Mouse (Mus musculus) bone marrow macrophage, adult 2 months (primary cell): Measurements from ENCODE around the gene Actl7b. TPM values are rescaled to one million over a fixed set of nuclear protein-coding genes. Genes with fewer than 3 reads are reported as not detected.

Source experiments
- H3K27ac ChIP-seq: 2 replicates; pipeline ENCODE4 v1.5.1; 2012; ENCODE audit warnings: low read depth, low read length; ENCODE audit not compliant: insufficient read depth
- H3K4me1 ChIP-seq: 2 replicates; pipeline ENCODE4 v1.6.1; 2012; ENCODE audit warnings: low read length; ENCODE audit not compliant: control insufficient read depth, insufficient read depth
- H3K4me3 ChIP-seq: 2 replicates; pipeline ENCODE4 v1.5.1; 2012; ENCODE audit warnings: mild to moderate bottlenecking, low read length, moderate library complexity; ENCODE audit not compliant: insufficient read depth
- CTCF ChIP-seq: IDR thresholded peaks from 2 replicates; pipeline ENCODE4 v1.5.1; 2012; ENCODE audit warnings: low read depth, mild to moderate bottlenecking, low read length, moderate library complexity
- POLR2A ChIP-seq: IDR thresholded peaks from 2 replicates; pipeline ENCODE4 v1.6.1; 2012; ENCODE audit warnings: mild to moderate bottlenecking, low read depth, low read length, borderline replicate concordance
- polyA plus RNA-seq: library from polyadenylated mRNA; stranded (reverse); fragments of >200 nt; gene quantifications from 2 replicates; pipeline ENCODE4 v1.2.4, GENCODE M21; 2012; ENCODE audit not compliant: missing spikeins, insufficient read depth, insufficient read length

Actl7b gene
- 0.56 TPM in 1 of 2 replicates, not detected in the other for polyA plus RNA-seq

DNA sequence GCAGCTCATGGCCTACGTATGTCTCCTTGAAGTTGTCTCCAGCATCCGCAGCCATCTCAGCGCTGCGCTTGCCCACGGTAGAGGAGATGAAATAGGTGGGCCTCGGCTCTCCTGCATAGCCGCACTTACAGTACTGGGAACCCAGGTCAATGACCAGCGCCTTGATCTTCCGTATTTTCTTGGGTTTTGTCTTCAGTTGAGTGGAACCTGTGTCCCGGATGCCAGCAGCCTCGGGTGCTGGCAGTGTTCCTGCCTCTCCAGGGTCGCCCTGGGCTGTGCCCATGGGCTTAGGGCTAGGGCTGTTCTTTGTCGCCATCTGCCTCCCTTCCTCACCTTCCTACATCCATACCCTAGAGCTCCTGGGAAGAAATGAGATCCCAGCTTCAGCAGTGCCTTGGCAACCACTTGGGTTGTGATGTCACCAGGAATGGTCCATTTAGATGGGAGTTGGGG lies at the start of gene Actl7b:
Gene Actl7b, minus strand, starts transcription at position 403 of the 453 bp plus-strand sequence.
- no peak within 1 kb of the TSS for H3K27ac ChIP-seq
- no peaks in the 10 kb centered on the region for H3K4me1 ChIP-seq
- H3K4me3 ChIP-seq, result no peak within 1 kb of the TSS
- TF ChIP-seq POLR2A (no peak), CTCF (no peak)

GRCm38 (mm10) chr4:56771065-56771464 lies 29.8 kb upstream of the Actl7b start:
- Histone ChIP-seq H3K27ac (no peak overlapping the region), H3K4me3 (no peak overlapping the region), H3K4me1 (peaks cover 7% of the 10 kb centered on the region; the same call in 1 of the 2 replicates)
- TF ChIP-seq POLR2A (no peak), CTCF (no peak)

GRCm38 (mm10) chr4:56768913-56769312 lies 27.7 kb upstream of the Actl7b start:
- no peak overlapping the region for H3K4me3 ChIP-seq

GRCm38 (mm10) chr4:56767861-56768284 lies 26.6 kb upstream of the Actl7b start:
- no peak for TF ChIP-seq POLR2A
- no peak for TF ChIP-seq CTCF
- H3K4me1 ChIP-seq, result peaks cover 7% of the 10 kb centered on the region; the same call in 1 of the 2 replicates
- H3K27ac ChIP-seq, result peak overlapping the region; percentile 31
- H3K4me3 ChIP-seq, result no peak overlapping the region

More at GRCm38 (mm10) chr4:56768913-56769312, 27.7 kb upstream of the Actl7b start:
- no peak for TF ChIP-seq CTCF
- no peak for TF ChIP-seq POLR2A
- H3K27ac ChIP-seq, result no peak overlapping the region
- peaks cover 7% of the 10 kb centered on the region; the same call in 1 of the 2 replicates for H3K4me1 ChIP-seq

GRCm38 (mm10) chr4:56757693-56758092 lies 16.4 kb upstream of the Actl7b start:
- Histone ChIP-seq H3K4me3 (no peak overlapping the region), H3K27ac (peak overlapping the region; percentile 68), H3K4me1 (peaks cover 33% of the 10 kb centered on the region)
- TF ChIP-seq CTCF, result no peak
- TF ChIP-seq POLR2A, result no peak

GRCm38 (mm10) chr4:56756966-56757600 lies 15.8 kb upstream of the Actl7b start:
- Histone ChIP-seq H3K4me1 (peaks cover 33% of the 10 kb centered on the region), H3K27ac (peak overlapping the region; percentile 74), H3K4me3 (no peak overlapping the region)
- TF ChIP-seq CTCF (no peak), POLR2A (no peak)

GRCm38 (mm10) chr4:56756021-56756420 lies 14.8 kb upstream of the Actl7b start:
- Histone ChIP-seq H3K27ac (peak overlapping the region; percentile 74), H3K4me3 (no peak overlapping the region), H3K4me1 (peaks cover 33% of the 10 kb centered on the region)
- TF ChIP-seq POLR2A (no peak), CTCF (no peak)

DNA sequence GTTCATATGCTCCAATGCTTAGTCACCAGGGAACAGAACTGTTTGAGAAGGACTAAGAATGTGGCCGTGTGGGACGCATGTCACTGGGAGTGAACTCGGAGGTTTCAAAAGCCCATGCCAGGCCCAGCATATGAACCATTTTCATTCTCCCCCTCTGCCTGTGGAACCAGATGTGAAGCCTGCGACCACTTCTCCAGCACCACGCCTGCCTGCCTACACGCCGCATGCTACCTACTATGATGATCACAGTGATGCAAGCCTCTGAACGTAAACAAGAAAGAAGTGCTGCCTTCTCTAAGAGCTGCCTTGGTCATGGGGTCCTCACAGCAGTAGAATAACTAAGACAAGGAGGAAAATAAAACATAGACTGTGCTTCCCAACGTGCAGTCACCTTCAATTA lies 6.2 kb upstream of the Actl7b start:
- no peak for TF ChIP-seq POLR2A
- TF ChIP-seq CTCF, result no peak
- Histone ChIP-seq H3K4me1 (no peaks in the 10 kb centered on the region), H3K4me3 (no peak overlapping the region), H3K27ac (no peak overlapping the region)

- no peak for TF ChIP-seq POLR2A
- TF ChIP-seq CTCF, result no peak
- Histone ChIP-seq H3K27ac (no peak overlapping the region), H3K4me1 (no peaks in the 10 kb centered on the region), H3K4me3 (no peak overlapping the region)
Observed at GRCm38 (mm10) chr4:56746345-56746744, 5.1 kb upstream of the Actl7b start.
